Mouse (Mus musculus) heart, embryonic 11.5 days (tissue): ENCODE results near the gene Fam20b. TPM values are rescaled to one million over a fixed set of nuclear protein-coding genes. Genes with fewer than 3 reads are reported as not detected.

Experiments
- ATAC-seq: fragments of 200-750 bp; cut with Nextera tagmentation; replicated peaks from 2 replicates; pipeline ENCODE4 v1.8.0; 2017; ENCODE audit warnings: moderate library complexity; ENCODE audit not compliant: insufficient number of reproducible peaks, low FRiP score, low TSS enrichment
- H3K27ac ChIP-seq: fragments of 300-500 bp; sonication (generic); 2 replicates; pipeline ENCODE4 v1.5.1; 2014; ENCODE audit warnings: mild to moderate bottlenecking, low read depth, low read length
- H3K27me3 ChIP-seq: fragments of 300-500 bp; sonication (generic); 2 replicates; pipeline ENCODE4 v1.6.1; 2014; ENCODE audit warnings: mild to moderate bottlenecking, low read length, mixed read lengths; ENCODE audit not compliant: control insufficient read depth, insufficient read depth
- H3K36me3 ChIP-seq: fragments of 300-500 bp; sonication (generic); 2 replicates; pipeline ENCODE4 v1.6.1; 2014; ENCODE audit warnings: mild to moderate bottlenecking, low read length, moderate library complexity, mixed read lengths; ENCODE audit not compliant: control insufficient read depth, insufficient read depth
- H3K4me1 ChIP-seq: fragments of 300-500 bp; sonication (generic); 2 replicates; pipeline ENCODE4 v1.6.1; 2014; ENCODE audit warnings: low read length; ENCODE audit not compliant: control insufficient read depth, insufficient read depth
- H3K4me2 ChIP-seq: fragments of 300-500 bp; sonication (generic); 2 replicates; pipeline ENCODE4 v1.6.1; 2014; ENCODE audit warnings: mild to moderate bottlenecking, moderate library complexity
- H3K4me3 ChIP-seq: fragments of 300-500 bp; sonication (generic); 2 replicates; pipeline ENCODE4 v1.5.1; 2014; ENCODE audit warnings: low read depth, low read length
- H3K9ac ChIP-seq: fragments of 300-500 bp; sonication (generic); 2 replicates; pipeline ENCODE4 v1.6.1; 2014; ENCODE audit warnings: mild to moderate bottlenecking, low read depth, low read length, moderate library complexity
- H3K9me3 ChIP-seq: fragments of 300-500 bp; sonication (generic); replicated peaks from 2 replicates; pipeline ENCODE4 v1.6.1; 2016; ENCODE audit warnings: low read length; ENCODE audit not compliant: control insufficient read depth
- WGBS: fragments of 180-500 bp; shearing (Covaris S2); extraction: QIAGEN DNeasy Blood & Tissue Kit; methylation state at CpG from one replicate; pipeline ENCODE4 v1.1.7; 2014; ENCODE audit not compliant: insufficient replicate concordance; 5-methylcytosine and 5-hydroxymethylcytosine counted together
- polyA plus RNA-seq: library from polyadenylated mRNA; unstranded; fragments of >200 nt; fragmentation: Nextera tagmentation; extraction: Ambion mirVana; gene quantifications from 2 replicates; pipeline ENCODE4 v1.2.1, GENCODE M21; 2014

Gene Fam20b
- polyA plus RNA-seq, 1 experiment from 2014 or later = 22.4 TPM

DNA sequence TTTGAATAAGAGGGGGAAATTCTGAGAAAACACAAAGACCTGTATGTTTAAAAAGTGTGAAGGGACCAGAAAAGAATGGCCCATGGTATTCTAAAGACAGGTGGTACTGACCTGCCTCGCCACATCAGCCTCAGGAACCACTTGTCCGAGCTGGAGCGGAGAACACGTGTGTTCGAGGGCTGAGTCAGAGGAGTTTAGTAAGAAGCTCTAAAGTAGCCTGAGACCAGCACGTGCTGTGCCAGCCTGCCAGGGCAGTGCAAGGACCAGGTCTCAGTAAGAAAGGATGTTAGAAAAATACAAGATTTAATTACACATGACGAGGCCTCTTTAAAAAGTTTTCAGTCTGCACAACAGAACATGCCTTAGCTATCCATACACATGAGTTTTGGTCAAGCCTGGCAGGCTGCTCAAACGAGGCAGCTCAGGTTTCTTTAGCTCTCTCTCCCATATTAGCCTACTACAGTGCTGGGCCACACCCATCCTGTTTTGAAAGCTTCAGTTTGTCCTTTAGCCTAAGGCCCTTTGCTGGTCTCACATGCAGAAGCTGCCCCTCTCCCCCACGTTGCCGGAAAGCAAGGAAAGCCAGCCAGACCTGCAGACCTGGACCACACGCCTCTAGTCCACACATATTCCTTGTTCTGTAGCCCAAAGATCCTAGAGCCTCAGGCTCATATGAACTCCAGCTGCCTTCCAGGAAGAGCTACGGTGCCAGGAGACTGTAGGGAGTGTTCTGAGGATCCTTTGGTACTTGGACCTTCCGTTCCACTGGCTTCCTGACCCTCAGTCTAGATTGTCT lies 64.0 kb downstream of the Fam20b start:
- Histone ChIP-seq H3K27me3 (no peaks in the 10 kb centered on the region), H3K27ac (no peak overlapping the region), H3K4me2 (no peak overlapping the region), H3K4me3 (no peak overlapping the region), H3K4me1 (0 out of 2 replicates have a peak, but pooled peaks cover 2% of the 10 kb centered on the region), H3K9ac (no peak overlapping the region), H3K9me3 (no peaks in the 10 kb centered on the region), H3K36me3 (no peaks in the 10 kb centered on the region)
- no peak for ATAC-seq
- 77% methylated on average over 13 of the region's 13 CpGs for WGBS

DNA sequence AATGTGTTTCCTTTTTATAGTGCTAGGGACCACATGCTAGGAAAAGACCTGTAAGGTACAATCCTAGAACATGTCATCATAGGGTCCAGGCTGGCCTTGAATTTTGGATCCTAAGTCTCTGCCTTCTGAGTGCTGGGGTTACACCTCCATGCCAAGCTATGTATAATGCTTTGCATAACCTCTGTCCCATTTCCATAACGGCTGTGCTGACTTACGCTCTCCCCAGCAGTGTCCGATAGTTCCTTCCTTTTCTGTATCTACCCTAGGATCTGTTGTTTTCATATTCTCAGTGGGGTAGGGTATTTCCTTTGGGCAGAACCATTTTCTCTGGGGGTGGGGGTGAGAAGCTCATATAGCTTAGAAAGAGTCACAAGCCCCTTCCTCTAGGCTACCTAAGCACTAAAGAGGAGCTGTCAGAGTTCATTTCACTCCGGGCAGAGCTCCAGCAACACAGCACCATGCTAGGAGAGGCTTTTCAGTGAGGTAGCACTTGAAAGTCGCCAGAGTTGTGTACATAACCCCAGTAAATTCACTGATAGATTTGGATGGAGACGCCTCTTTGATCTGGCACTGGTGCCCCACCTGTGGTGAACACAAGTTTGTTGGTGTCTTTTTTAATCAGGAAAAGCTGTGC lies 66.6 kb downstream of the Fam20b start:
- Histone ChIP-seq H3K27me3 (no peaks in the 10 kb centered on the region), H3K4me3 (no peak overlapping the region), H3K27ac (peak overlapping the region; percentile 4; the same call in 1 of the 2 replicates), H3K9me3 (no peaks in the 10 kb centered on the region), H3K9ac (no peak overlapping the region), H3K4me1 (peaks cover 11% of the 10 kb centered on the region; the same call in 1 of the 2 replicates), H3K4me2 (no peak overlapping the region), H3K36me3 (no peaks in the 10 kb centered on the region)
- no peak for ATAC-seq
- 64% methylated on average over 6 of the region's 6 CpGs for WGBS

DNA sequence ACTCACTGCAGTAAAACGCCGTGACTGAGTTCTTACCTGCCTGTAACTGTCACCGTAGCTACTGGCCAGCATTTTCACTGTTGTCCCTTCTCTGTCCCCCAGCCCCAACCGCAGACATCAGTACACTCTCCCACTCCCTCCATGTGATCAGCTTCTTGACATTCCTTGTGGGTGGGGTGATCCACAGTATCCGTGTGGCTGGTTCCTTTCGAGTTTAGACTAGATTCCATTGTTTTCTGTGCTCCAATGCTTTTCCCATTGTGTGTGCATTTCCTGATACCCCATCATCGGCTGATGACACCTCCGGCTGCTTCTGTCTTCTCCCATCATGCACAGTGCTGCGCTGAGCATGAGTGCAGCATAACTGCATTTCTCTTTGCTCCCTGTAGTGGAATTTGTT lies 68.3 kb downstream of the Fam20b start:
- no peak overlapping the region for H3K4me2 ChIP-seq
- no peaks in the 10 kb centered on the region for H3K27me3 ChIP-seq
- WGBS = 78% methylated on average over 9 of the region's 9 CpGs
- no peak for ATAC-seq
- H3K36me3 ChIP-seq = no peaks in the 10 kb centered on the region
- H3K27ac ChIP-seq = no peak overlapping the region
- no peaks in the 10 kb centered on the region for H3K9me3 ChIP-seq
- no peak overlapping the region for H3K9ac ChIP-seq
- H3K4me3 ChIP-seq = no peak overlapping the region
- peaks cover 11% of the 10 kb centered on the region; the same call in 1 of the 2 replicates for H3K4me1 ChIP-seq

DNA sequence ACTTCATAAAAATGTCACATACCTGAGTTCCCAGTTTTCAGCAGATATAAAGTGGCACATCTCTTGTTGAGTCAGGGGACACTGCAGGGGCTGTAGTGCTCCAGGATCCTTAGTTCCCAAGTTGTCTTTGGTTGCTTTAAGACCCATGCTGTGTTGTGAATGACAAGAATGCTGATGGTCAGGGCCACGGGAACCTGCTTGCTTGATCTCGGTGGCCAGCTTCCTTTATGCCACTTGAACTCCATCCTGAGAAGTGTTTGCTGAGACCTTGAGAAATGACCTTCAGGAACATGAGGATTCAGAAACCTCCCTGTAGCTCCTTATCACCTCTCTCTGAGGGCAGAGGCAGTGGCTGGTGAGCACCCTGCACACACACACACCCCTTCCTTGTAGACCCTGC lies 70.2 kb downstream of the Fam20b start:
- 14% methylated on average over 2 of the region's 2 CpGs for WGBS
- ATAC-seq = no peak

DNA sequence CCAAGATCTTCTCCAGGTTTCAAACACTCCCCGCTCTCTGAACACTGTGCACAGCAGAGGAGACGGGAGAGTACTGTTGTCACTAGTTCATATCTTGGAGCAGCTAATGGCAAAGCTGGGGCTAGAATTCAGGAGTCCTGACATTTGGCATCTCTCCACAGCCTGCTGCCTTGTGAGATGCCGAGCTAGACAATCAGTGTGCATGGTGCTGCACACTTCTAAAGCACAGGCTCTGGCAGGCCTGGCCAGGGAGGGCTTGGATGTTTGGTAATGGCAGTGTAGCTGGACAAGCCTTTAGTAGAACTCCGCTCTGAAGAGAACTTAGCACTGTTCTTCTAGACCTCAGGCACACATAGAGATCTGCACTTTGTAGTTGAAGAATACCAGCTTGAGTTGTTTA lies 72.9 kb downstream of the Fam20b start:
- H3K36me3 ChIP-seq = peaks cover 8% of the 10 kb centered on the region
- 85% methylated on average over 4 of the region's 4 CpGs for WGBS
- no peaks in the 10 kb centered on the region for H3K9me3 ChIP-seq
- no peak overlapping the region for H3K4me3 ChIP-seq
- no peak overlapping the region for H3K9ac ChIP-seq
- no peaks in the 10 kb centered on the region for H3K27me3 ChIP-seq
- no peak overlapping the region for H3K4me2 ChIP-seq
- no peak overlapping the region for H3K27ac ChIP-seq
- H3K4me1 ChIP-seq = peaks cover 11% of the 10 kb centered on the region; the same call in 1 of the 2 replicates
- no peak for ATAC-seq

More for the DNA sequence above, 70.2 kb downstream of the Fam20b start:
- Histone ChIP-seq H3K4me1 (peaks cover 11% of the 10 kb centered on the region; the same call in 1 of the 2 replicates), H3K9me3 (no peaks in the 10 kb centered on the region), H3K36me3 (0 out of 2 replicates have a peak, but pooled peaks cover 2% of the 10 kb centered on the region), H3K27me3 (no peaks in the 10 kb centered on the region), H3K9ac (no peak overlapping the region), H3K4me2 (no peak overlapping the region), H3K4me3 (no peak overlapping the region), H3K27ac (no peak overlapping the region)

DNA sequence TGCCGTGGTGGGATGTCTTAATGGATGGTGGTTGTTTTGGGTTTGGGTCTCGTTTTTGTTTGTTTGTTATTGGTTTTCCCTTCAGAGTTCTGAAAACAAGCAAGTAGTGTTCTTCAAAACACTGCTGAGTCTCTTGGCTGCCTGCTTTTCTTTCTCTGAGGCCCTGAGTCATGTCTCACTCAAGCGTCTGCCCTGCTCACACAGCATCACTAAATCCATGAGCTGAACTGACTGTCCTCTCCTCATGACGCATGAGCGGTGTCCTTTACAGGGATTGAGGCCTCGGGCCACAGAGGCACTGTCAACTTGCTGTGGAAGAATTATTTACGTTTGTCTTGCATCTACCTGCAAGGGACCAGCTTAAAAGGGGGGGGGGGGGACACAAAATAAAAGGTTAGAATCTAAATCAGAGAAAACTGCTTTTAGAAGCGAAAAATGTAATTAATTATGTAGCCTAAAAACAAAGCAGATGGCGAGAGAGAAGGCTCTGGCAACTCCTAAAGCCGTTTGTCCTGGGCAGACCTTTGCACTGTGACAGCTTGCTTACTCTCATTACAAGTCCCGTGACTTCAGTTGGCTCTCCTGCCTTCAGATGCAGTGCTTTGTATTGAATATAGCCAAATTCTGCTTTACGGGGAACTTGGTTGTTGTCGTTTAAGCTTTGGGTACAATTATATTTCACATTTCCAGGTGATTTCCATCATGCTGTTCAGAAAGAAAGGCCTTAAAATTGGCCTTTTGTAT lies 73.9 kb downstream of the Fam20b start:
- Histone ChIP-seq H3K27me3 (no peaks in the 10 kb centered on the region), H3K9ac (no peak overlapping the region), H3K4me2 (no peak overlapping the region), H3K36me3 (peaks cover 11% of the 10 kb centered on the region), H3K27ac (no peak overlapping the region), H3K4me1 (peaks cover 8% of the 10 kb centered on the region; the same call in 1 of the 2 replicates), H3K9me3 (no peaks in the 10 kb centered on the region), H3K4me3 (no peak overlapping the region)
- 83% methylated on average over 13 of the region's 13 CpGs for WGBS
- no peak for ATAC-seq

DNA sequence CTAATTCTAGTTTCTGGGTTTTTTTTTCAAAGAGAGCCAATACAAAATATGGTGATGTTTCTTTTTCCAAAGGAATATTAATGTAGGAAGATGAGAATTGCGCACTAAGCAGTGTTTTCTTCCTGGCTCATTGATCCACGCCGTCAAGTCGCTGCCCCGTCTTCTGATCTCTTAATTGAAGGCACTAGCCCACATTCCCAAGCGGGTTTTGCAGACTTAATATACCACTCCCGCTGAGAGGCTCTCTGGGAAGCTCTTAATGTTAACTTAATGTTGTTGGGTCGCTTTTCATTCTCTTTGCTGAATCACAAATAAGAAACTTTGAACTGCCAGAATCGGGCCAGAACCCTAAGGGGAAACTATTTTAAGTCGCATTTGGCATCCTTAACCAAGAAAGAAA lies 74.8 kb downstream of the Fam20b start:
- no peak overlapping the region for H3K9ac ChIP-seq
- no peaks in the 10 kb centered on the region for H3K27me3 ChIP-seq
- peaks cover 8% of the 10 kb centered on the region; the same call in 1 of the 2 replicates for H3K4me1 ChIP-seq
- no peak overlapping the region for H3K4me3 ChIP-seq
- 81% methylated on average over 10 of the region's 10 CpGs for WGBS
- no peaks in the 10 kb centered on the region for H3K9me3 ChIP-seq
- H3K27ac ChIP-seq = no peak overlapping the region
- H3K4me2 ChIP-seq = no peak overlapping the region
- no peak for ATAC-seq
- H3K36me3 ChIP-seq = peaks cover 11% of the 10 kb centered on the region

DNA sequence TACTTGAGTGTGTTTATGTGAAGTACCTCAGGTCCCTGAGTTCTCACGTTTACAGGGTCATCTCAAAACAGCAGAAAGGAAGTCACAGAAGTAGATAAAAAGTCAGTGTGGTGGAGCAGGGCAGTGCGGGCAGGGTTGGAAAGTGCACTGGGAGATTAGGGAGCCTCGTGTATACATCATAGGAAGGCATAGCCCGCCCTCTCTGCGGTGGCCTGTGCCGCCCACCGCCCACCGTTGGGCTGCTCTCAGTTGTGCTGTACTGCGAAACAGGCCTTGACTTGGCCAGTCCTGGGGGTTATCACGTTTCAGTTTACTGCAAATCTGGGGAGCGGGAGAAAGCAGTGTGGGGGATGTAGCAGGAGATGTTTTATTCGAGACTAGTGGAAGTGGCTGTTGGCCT lies 76.1 kb downstream of the Fam20b start:
- Histone ChIP-seq H3K4me2 (no peak overlapping the region), H3K4me1 (no peaks in the 10 kb centered on the region), H3K27ac (no peak overlapping the region), H3K9ac (no peak overlapping the region), H3K36me3 (peaks cover 11% of the 10 kb centered on the region), H3K27me3 (no peaks in the 10 kb centered on the region), H3K9me3 (no peaks in the 10 kb centered on the region), H3K4me3 (no peak overlapping the region)
- WGBS = 56% methylated on average over 12 of the region's 12 CpGs
- no peak for ATAC-seq
